Mouse (Mus musculus) left cerebral cortex, adult 11 months (tissue): ENCODE measurements at regions not wholly inside any gene's neighbourhood (a gene's known extent, or its start where the extent isn't known, plus 50 kb on each side); places are given as distances from the start of the nearest gene placed in this dataset.

ENCODE experiments used
- DNase-seq: peaks from one replicate; pipeline ENCODE4 v3.0.0; 2022; ENCODE audit warnings: low spot score

DNA sequence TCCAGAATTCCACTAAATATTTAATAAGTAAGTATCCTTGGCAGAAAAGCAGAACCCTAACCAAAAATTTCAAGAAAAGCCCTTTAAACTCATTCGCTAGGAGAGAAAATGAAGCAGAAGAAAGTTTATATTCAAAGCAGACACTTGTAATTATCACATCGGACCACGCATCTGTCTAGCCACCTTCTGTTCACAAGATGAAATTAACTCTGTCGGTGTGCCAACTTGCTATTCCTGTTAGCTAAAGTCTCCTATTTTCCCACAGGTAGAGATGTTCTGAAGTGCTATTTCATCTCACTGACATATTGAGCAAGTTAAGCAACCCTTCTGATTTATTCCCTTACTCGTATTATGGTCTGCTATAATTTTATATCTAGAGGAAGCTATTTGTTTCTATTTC, 239.1 kb upstream of the Gria3 start:
- peak; percentile 18 for DNase-seq
